Mouse (Mus musculus) retina, postnatal 7 days (tissue): ENCODE data around the gene Pacsin2.
"Not testable (repeated sequence)": the region's sequence is repeated elsewhere in the genome, so short reads cannot be mapped to it uniquely, and the experiment has no call there.

Experiments
- DNase-seq: peaks from one replicate; pipeline ENCODE4 v3.0.0-alpha.2; 2012; ENCODE audit warnings: low read depth, low spot score

Pacsin2 gene

DNA sequence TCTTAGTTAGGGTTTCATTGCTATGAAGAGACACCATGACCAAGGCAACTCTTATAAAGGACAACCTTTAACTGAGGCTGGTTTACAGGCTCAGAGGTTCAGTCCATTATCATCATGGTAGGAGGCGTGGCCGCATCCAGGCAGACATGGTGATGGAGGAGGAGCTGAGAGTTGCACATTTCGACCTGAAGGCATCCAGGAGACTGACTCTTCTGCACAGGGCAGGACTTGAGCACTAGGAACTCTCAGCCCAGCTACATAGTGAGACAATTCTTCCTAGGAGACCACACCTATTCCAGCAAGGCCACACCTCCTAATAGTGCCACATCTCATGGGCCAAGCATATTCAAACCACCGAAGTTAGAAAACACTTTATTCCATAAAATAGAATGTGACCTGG lies 15.4 kb upstream of the Pacsin2 start:
- DNase-seq, result no peak

- no peak for DNase-seq
These were observed 13.7 kb upstream of the Pacsin2 start for GRCm38 (mm10) chr15:83478096-83478495.

DNA sequence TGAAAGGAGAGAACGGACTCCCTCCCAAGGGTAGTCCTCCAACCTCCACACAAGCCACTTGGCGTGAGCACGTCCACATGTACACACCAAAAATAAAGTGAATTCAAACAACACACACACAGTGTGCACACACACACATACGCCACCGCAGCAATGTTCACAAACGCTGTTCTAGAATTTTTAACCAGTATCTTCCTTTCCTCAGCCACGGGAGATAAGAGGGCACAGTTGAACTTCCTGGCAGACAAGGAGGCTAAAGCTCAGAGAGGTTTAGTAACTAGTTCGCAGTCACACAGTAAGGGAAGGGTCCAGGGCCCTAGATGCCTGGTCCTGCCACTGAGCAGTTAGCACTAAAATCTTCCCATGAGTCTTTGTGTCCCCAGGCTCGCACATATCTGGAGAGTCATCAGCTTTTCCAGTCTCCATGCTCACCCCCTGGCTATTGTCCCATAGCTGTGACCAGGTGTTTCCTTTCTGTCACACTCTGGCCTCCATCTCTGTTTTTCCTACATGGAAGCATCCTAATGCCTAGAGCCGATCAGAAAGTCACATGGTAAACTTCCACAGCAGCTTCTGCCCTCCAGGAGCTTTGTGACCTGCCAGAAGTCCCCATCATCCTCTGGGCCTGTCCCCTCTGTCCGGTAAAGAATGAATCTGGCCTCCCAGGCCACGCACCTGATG lies 12.3 kb upstream of the Pacsin2 start:
- DNase-seq, result no peak

DNA sequence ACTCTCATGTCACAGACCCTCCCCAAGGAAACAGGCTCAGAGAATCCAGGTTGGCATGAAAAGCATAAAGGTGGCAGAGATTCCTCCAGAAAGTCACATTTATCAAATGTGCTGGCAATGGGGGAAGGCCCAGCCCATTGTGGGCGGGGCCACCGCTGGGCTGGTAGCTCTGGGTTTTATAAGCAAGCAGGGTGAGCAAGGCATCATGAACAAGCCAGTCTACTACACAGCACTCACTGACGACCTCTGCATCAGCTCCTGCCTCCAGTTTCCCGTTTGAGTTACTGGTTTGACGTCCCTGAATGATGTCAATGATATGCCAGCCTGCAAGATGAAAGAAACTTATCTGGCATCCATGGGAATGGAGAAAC lies 10.0 kb upstream of the Pacsin2 start:
- DNase-seq, result no peak

- no peak for DNase-seq
These were observed 9.5 kb upstream of the Pacsin2 start for GRCm38 (mm10) chr15:83473832-83474465.

- no peak for DNase-seq
These were observed 8.8 kb upstream of the Pacsin2 start for GRCm38 (mm10) chr15:83473251-83473650.

DNA sequence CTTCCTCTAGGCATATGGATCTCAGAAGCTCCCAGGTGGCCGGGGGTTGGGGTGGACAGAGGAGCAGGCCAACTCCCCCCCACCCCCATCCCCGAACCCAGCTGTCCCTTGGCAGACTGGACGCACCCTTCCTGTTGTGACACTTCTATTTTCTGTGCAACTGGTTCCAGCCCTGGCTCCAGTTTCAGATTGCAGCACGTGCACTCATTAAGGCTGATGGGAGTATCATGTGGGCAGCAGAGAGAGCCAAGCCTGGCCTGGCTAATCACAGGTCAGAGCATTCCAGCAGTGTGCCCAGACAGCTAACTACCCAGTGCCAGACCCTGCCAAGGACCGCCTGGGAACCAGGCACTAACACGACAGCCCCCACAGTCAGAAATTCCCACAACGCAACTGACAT lies 7.1 kb upstream of the Pacsin2 start:
- peak; percentile 13 for DNase-seq

- DNase-seq, result no peak
These were observed 6.0 kb upstream of the Pacsin2 start for GRCm38 (mm10) chr15:83470443-83470842.

GRCm38 (mm10) chr15:83469279-83469821 lies 4.9 kb upstream of the Pacsin2 start:
- no peak for DNase-seq

GRCm38 (mm10) chr15:83467232-83467966 lies 3.0 kb upstream of the Pacsin2 start:
- DNase-seq, result no peak

DNA sequence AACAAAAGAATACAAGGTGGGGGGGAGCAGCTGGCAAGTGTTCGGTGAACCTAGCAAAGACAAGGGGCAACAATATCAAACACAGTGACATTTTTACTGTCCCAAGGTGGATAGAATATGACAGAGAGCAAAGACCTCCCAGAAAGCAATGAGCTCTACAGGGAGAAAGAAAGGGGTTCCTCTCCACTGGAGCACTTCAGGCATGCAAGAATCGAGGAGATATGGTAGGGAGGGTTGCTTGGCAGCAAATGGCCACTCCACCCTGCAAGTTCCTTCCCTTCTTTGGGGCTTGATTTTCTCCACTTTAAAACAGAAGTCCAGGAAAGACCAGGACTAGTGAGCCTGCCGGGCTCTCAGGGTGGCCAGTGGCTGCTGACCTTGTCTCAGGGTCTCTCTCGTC lies 1.9 kb upstream of the Pacsin2 start:
- no peak for DNase-seq

DNA sequence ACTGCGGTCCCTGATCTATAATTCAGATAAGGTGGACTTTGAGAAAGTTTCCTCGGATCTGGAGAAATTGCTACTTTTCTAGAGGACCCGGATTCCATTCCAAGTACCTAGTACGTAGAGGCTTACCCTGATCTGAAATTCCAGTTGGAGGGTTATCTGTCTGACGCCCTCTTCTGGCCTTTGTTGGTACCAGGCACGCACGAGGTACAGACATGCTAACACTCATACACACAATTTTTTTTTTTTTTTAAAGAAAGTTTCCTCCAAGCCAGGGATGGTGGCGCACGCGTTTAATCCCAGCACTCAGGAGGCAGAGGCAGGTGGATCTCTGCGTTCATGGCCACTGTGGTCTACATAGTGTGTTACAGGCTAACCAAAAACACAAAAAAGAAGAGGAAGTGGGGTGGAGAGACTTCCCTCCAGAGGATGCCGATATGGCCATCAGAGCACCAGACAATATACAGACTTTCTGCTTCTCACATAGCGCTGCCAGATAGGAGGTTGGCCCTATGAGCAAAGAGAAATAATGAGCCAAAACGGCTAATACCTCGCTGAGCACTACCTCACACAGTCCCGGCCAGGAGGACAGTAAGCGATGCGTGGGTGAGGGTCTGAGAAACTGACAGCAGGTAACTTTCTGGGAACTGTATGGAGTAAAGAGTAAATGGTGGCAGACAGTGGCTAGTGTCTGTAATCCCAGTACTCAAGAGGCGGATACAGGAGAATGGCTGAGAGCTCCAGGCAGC lies 672 bp upstream of the Pacsin2 start:
- DNase-seq, result no peak

GRCm38 (mm10) chr15:83463369-83464082 lies 880 bp downstream of the Pacsin2 start:
- no peak for DNase-seq

GRCm38 (mm10) chr15:83462349-83462748 lies 2.1 kb downstream of the Pacsin2 start:
- not testable (repeated sequence) for DNase-seq

- no peak for DNase-seq
These were observed 3.5 kb downstream of the Pacsin2 start for GRCm38 (mm10) chr15:83460891-83461290.

DNA sequence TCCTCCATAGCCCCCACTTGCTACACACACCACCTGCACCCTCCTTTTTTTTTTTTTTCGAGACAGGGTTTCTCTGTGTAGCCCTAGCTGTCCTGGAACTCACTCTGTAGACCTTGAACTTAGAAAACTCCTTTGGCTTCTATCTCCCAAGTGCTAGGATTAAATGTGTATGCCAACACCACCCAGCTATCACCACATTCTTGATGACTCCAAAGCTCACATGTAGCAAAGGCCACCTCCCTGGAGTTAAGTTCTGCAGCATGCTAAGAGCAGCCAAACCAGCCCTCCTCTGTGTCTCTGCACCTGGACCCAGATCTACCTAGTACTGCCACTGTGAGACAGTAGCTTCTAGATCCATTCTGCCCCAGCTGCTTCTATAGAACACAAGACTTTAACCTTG lies 6.9 kb downstream of the Pacsin2 start:
- no peak for DNase-seq

DNA sequence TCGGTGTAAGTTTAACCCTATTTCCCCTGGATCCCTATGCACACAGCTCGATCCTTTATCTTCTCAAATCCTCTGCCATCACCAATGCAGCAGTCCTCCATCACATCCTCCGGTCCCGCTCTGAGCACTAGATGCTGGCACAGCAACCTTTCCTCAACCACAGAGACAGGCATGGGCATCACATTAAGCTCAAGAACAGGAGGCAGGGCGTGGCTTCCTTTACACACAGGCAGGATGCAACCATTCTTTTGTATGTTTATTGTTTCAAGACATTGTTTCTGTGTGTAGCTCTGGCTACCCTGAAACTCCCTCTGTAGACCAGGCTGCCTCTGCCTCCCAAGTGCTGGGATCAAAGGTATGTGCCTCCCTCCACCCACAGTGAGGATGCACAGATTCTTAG lies 8.8 kb downstream of the Pacsin2 start:
- DNase-seq, result no peak

GRCm38 (mm10) chr15:83455034-83455433 lies 9.4 kb downstream of the Pacsin2 start:
- DNase-seq, result no peak

DNA sequence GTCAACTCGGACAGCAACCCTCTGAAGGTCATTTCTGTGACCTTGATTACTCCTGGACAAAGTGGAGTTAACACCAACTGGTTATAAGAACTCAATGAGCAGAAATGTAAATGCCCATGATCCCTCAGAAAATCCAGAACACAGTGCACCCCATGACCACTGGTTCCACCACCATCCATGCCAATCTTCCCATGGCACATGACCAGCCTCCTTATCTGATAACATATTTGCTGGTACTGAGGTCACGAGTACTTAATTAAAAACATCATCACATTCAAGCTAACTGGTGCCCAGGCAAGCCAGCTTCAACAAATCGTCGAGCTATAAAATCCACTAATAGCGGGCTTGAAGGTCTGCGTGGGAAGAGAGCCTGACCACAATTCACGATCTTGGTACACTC lies 10.0 kb downstream of the Pacsin2 start:
- no peak for DNase-seq

- no peak for DNase-seq
These were observed 10.5 kb downstream of the Pacsin2 start for GRCm38 (mm10) chr15:83453879-83454278.

DNA sequence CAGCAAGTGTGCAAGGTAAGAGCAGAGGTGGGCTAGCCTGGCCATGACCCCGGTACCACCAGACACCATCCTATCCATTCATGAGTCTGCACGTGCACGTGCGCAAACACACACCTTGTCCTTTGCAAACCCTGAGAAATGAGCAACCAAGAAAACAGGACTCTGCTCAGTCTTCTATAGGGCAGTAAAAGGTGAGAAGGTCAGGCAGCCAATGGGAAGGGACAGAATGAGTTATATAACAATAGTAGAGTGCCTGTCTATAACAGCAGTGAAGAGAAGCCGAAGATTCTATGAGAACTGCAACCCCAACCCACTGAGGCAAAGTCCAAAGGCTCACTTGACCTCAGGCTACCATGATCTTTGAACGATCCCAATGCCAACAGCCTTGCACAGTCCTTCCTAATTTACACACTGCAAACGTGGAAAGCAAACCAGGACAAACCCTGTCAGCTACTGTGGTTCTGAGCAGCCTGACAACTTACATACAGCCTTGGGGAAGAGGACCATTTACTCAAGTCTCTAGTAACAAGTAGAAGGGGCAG lies 12.1 kb downstream of the Pacsin2 start:
- DNase-seq, result no peak
